Mouse (Mus musculus) midbrain, embryonic 10.5 days (tissue): ENCODE results near the gene Ranbp1. TPM values are rescaled to one million over a fixed set of nuclear protein-coding genes. Genes with fewer than 3 reads are reported as not detected.
"Not testable (repeated sequence)": the region's sequence is repeated elsewhere in the genome, so short reads cannot be mapped to it uniquely, and the experiment has no call there.

Source experiments
- DNase-seq: peaks from one replicate; pipeline ENCODE4 v3.0.0-alpha.2; 2017; ENCODE audit warnings: low spot score
- H3K27ac ChIP-seq: fragments of 300-500 bp; sonication (generic); replicated peaks from 2 replicates; pipeline ENCODE4 v1.5.1; 2016; ENCODE audit warnings: mild to moderate bottlenecking
- H3K27me3 ChIP-seq: fragments of 300-500 bp; sonication (generic); 2 replicates; pipeline ENCODE4 v1.6.1; 2016; ENCODE audit warnings: low read depth, mild to moderate bottlenecking; ENCODE audit not compliant: poor library complexity, severe bottlenecking
- H3K36me3 ChIP-seq: fragments of 300-500 bp; sonication (generic); 2 replicates; pipeline ENCODE4 v1.6.1; 2016; ENCODE audit warnings: mild to moderate bottlenecking, moderate library complexity
- H3K4me1 ChIP-seq: fragments of 300-500 bp; sonication (generic); 2 replicates; pipeline ENCODE4 v1.6.1; 2016
- H3K4me3 ChIP-seq: fragments of 300-500 bp; sonication (generic); 2 replicates; pipeline ENCODE4 v1.5.1; 2016; ENCODE audit warnings: mild to moderate bottlenecking, moderate library complexity
- H3K9me3 ChIP-seq: fragments of 300-500 bp; sonication (generic); replicated peaks from 2 replicates; pipeline ENCODE4 v1.6.1; 2016; ENCODE audit warnings: mild to moderate bottlenecking
- WGBS: fragments of 180-500 bp; shearing (Covaris S2); methylation state at CpG from one replicate; pipeline ENCODE4 v1.1.7; 2016; 5-methylcytosine and 5-hydroxymethylcytosine counted together
- polyA plus RNA-seq: library from polyadenylated mRNA; unstranded; fragments of >200 nt; fragmentation: Nextera tagmentation; extraction: Ambion mirVana; gene quantifications from 2 replicates; pipeline ENCODE4 v1.2.1, GENCODE M21; 2016

Ranbp1 gene
- polyA plus RNA-seq = 1,186 and 1,334 TPM in 2 replicates

GRCm38 (mm10) chr16:18248433-18249363 lies at the start of gene Ranbp1, which contains the start of gene Trmt2a:
Ranbp1 (minus strand) TSS chr16:18248732.
Trmt2a (plus strand) TSS chr16:18248679.
- Histone ChIP-seq H3K27ac (peak within 1 kb of the TSS; percentile 98), H3K4me3 (peak within 1 kb of the TSS; percentile 78), H3K9me3 (no peaks in the 10 kb centered on the region), H3K4me1 (peaks cover 54% of the 10 kb centered on the region), H3K36me3 (peaks cover 76% of the 10 kb centered on the region), H3K27me3 (no peaks in the 10 kb centered on the region)
- WGBS = under 1% methylated on average over 100 of the region's 102 CpGs
- peak; percentile 99 for DNase-seq

DNA sequence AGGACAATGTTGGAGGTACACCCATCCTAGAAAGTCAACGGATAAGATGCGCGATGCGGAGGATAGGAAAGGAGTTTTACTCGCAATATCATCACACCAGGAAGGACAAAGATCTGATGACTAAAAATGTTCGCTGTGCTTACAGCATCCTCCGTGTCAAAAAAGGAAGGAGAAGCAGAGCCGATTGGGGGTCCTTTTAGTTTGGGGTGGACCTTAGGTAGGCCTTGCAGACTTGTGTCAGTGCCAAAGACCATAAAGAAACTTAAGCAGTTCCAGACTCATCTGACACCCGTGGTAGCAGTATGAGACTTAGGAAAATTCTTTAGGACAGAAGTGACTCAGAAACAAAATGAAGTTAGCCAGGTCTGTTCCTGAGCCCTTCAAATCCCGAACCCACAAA lies 41.1 kb upstream of the Ranbp1 start:
- WGBS = 7% methylated on average over 10 of the region's 10 CpGs
- not testable (repeated sequence) for DNase-seq, H3K27me3 ChIP-seq, H3K9me3 ChIP-seq
- peak overlapping the region; percentile 100 for H3K4me3 ChIP-seq
- peaks cover 29% of the 10 kb centered on the region for H3K4me1 ChIP-seq
- H3K27ac ChIP-seq = peak overlapping the region; percentile 100
- H3K36me3 ChIP-seq = peaks cover 28% of the 10 kb centered on the region

GRCm38 (mm10) chr16:18289067-18289588 lies 40.6 kb upstream of the Ranbp1 start, which contains the start of gene Dgcr8:
Dgcr8 (minus strand) TSS chr16:18289246.
- H3K27me3 ChIP-seq = no peaks in the 10 kb centered on the region
- under 1% methylated on average over 67 of the region's 71 CpGs for WGBS
- peak within 1 kb of the TSS; percentile 100 for H3K27ac ChIP-seq
- peak within 1 kb of the TSS; percentile 100 for H3K4me3 ChIP-seq
- no peaks in the 10 kb centered on the region for H3K9me3 ChIP-seq
- H3K36me3 ChIP-seq = peaks cover 32% of the 10 kb centered on the region
- DNase-seq = peak; percentile 99
- H3K4me1 ChIP-seq = peaks cover 29% of the 10 kb centered on the region

GRCm38 (mm10) chr16:18288581-18289061 lies 40.1 kb upstream of the Ranbp1 start:
- Histone ChIP-seq H3K4me1 (peaks cover 29% of the 10 kb centered on the region), H3K36me3 (peaks cover 38% of the 10 kb centered on the region), H3K27ac (peak overlapping the region; percentile 100), H3K4me3 (peak overlapping the region; percentile 100), H3K9me3 (no peaks in the 10 kb centered on the region), H3K27me3 (no peaks in the 10 kb centered on the region)
- under 1% methylated on average over 30 of the region's 31 CpGs for WGBS
- DNase-seq = no peak

GRCm38 (mm10) chr16:18288166-18288565 lies 39.6 kb upstream of the Ranbp1 start:
- Histone ChIP-seq H3K9me3 (no peaks in the 10 kb centered on the region), H3K4me3 (peak overlapping the region; percentile 100), H3K4me1 (peaks cover 29% of the 10 kb centered on the region), H3K36me3 (peaks cover 42% of the 10 kb centered on the region), H3K27ac (peak overlapping the region; percentile 100), H3K27me3 (no peaks in the 10 kb centered on the region)
- 3% methylated on average over 4 of the region's 4 CpGs for WGBS
- DNase-seq = peak; percentile 46

DNA sequence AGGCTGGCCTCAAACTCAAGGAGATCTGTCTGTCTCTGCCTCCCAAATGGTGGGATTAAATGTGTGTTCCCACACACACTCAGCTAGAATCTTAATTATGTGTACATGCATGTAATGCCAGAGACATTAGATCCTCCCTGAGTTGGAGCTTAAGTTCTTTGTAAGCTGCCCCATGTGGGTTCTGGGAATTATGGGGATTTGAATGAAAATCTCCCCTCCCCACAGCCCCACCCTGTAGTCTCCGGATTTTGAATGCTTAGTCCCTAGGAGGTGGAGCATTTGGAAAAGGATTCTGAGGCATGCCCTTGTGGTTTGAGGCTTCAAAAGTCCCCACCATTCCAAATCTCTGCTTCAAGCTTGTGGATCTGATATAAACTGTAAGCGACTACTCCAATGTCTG lies 26.6 kb upstream of the Ranbp1 start:
- H3K4me3 ChIP-seq = no peak overlapping the region
- no peaks in the 10 kb centered on the region for H3K4me1 ChIP-seq
- H3K36me3 ChIP-seq = peaks cover 100% of the 10 kb centered on the region
- H3K9me3 ChIP-seq = no peaks in the 10 kb centered on the region
- no peaks in the 10 kb centered on the region for H3K27me3 ChIP-seq
- no peak for DNase-seq
- no peak overlapping the region for H3K27ac ChIP-seq
- WGBS = 82% methylated on average over 2 of the region's 2 CpGs

DNA sequence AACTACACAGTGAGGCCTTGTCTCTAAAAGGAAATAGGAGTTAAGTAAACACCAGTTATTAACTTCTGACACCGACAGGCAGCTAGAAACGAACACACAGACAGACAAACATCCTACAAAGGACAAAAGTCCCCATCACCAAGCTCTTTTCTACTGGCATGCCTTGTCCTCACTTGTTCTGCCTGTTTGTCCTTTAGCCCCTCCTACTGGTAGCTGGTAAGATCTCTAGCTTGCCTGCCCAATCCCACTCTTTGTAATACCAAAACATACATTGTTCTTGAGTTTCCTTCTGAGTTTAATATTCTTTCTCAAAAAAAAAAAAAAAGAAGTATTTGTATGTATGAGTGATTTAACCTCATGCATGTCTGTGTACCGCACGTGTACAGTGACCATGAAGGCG lies 19.6 kb upstream of the Ranbp1 start:
- H3K4me3 ChIP-seq = no peak overlapping the region
- H3K9me3 ChIP-seq = no peaks in the 10 kb centered on the region
- no peaks in the 10 kb centered on the region for H3K4me1 ChIP-seq
- DNase-seq = no peak
- H3K27me3 ChIP-seq = no peaks in the 10 kb centered on the region
- peaks cover 97% of the 10 kb centered on the region for H3K36me3 ChIP-seq
- H3K27ac ChIP-seq = no peak overlapping the region
- 95% methylated on average over 5 of the region's 5 CpGs for WGBS

DNA sequence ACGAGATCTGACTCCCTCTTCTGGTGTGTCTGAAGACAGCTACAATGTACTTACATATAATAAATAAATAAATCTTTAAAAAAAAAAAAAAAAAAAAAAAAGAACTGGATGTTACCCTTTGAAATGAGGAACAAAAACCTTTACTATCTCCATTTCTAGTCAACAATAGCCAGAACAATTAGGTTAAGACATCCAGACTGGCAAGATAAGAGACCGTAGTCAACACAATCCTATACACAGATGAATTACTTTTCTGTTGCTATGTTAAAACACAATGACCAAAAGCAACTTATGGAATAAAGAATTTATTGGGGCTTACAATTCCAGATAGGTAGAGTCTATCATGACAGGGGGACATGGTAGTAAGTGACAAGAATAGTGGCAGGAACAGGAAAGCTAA lies 16.5 kb upstream of the Ranbp1 start:
- Histone ChIP-seq H3K36me3 (peaks cover 97% of the 10 kb centered on the region), H3K27ac (no peak overlapping the region), H3K4me3 (no peak overlapping the region), H3K27me3 (no peaks in the 10 kb centered on the region), H3K4me1 (no peaks in the 10 kb centered on the region), H3K9me3 (no peaks in the 10 kb centered on the region)
- 95% methylated on average over 2 of the region's 2 CpGs for WGBS
- DNase-seq = no peak

DNA sequence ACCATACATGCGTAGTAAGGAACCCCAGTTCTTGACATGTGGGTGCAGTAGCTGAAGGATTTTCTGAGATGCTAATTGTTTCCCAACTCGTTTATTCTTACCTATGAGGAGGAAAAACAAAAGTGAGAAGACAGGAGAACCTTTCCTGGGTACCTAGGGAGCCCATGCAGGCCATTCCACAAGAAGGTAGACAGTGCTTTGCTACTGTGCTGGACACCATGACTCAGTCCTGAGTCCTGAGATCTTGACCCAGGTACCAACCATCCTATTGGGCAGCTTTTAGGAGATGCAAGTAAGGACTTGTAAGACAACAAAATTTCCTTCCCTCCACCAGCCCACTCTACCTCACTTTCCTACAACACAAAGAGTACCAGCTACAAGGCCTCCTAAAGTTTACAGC lies 9.7 kb upstream of the Ranbp1 start, which contains the start of gene Gm49776:
Gm49776 (minus strand) TSS at position 101 of the 400 bp plus-strand sequence.
- no peaks in the 10 kb centered on the region for H3K9me3 ChIP-seq
- H3K27me3 ChIP-seq = no peaks in the 10 kb centered on the region
- H3K36me3 ChIP-seq = peaks cover 98% of the 10 kb centered on the region
- no peaks in the 10 kb centered on the region for H3K4me1 ChIP-seq
- no peak for DNase-seq
- 93% methylated on average over 2 of the region's 2 CpGs for WGBS
- no peak within 1 kb of the TSS for H3K4me3 ChIP-seq
- no peak within 1 kb of the TSS for H3K27ac ChIP-seq

GRCm38 (mm10) chr16:18253866-18254265 lies 5.3 kb upstream of the Ranbp1 start:
- Histone ChIP-seq H3K27me3 (no peaks in the 10 kb centered on the region), H3K9me3 (no peaks in the 10 kb centered on the region), H3K27ac (no peak overlapping the region), H3K4me1 (peaks cover 28% of the 10 kb centered on the region), H3K36me3 (peaks cover 91% of the 10 kb centered on the region), H3K4me3 (no peak overlapping the region)
- DNase-seq = no peak
- 93% methylated on average over 1 of the region's 1 CpGs for WGBS

- H3K27ac ChIP-seq = no peak overlapping the region
- H3K9me3 ChIP-seq = no peaks in the 10 kb centered on the region
- no peaks in the 10 kb centered on the region for H3K27me3 ChIP-seq
- H3K36me3 ChIP-seq = peaks cover 81% of the 10 kb centered on the region
- no peak for DNase-seq
- no peak overlapping the region for H3K4me3 ChIP-seq
- WGBS = 83% methylated on average over 6 of the region's 6 CpGs
- peaks cover 28% of the 10 kb centered on the region for H3K4me1 ChIP-seq
These were observed 4.2 kb upstream of the Ranbp1 start for GRCm38 (mm10) chr16:18252736-18253135.

DNA sequence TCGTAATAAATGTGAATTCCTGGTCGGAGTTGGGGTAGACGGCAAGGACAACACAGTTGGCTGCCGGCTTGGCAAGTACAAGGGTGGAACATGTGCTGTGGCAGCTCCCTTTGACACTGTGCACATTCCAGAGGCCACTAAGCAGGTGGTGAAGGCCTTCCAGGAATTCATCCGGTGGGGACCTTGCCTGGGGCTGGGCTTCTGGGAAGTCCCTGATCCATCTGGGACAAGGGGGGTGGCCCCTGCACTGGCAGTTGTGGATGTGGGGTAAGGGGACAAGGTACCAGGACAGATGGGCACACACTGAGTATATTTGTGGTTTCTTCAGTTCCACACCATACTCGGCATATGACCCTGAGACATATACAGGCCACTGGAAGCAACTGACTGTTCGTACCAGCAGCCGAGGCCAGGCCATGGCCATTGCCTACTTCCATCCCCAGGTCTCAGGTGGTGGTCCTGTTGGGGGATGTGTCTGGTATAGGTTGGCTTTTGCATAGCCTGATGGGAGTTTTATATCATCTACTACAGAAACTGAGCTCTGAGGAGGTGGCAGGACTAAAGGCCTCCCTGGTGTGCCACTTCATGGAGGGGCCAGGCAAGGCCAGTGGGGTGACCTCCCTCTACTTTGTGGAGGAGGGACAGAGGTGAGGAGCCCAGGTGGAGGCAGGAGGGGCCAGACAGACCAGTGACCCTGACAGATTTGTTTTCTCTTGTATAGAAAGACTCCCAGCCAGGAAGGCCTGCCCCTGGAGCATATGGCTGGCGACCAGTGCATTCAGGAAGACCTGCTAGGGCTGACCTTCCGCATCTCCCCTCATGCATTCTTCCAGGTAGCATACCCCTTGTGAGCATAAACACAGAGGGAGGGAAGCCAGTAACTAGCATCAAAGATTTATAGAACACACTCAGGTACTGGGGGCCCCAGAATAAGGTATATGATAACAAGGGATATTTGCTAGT lies 2.6 kb upstream of the Ranbp1 start:
- WGBS = 83% methylated on average over 10 of the region's 10 CpGs
- Histone ChIP-seq H3K36me3 (peaks cover 76% of the 10 kb centered on the region), H3K4me3 (peak overlapping the region; percentile 78), H3K27ac (no peak overlapping the region; the same call in 1 of the 2 replicates), H3K27me3 (no peaks in the 10 kb centered on the region), H3K4me1 (peaks cover 41% of the 10 kb centered on the region), H3K9me3 (no peaks in the 10 kb centered on the region)
- peak; percentile 43 for DNase-seq
